Mouse (Mus musculus) kidney, adult 2 months (tissue): Measurements from ENCODE around the gene Gsk3a.

Source experiments
- CTCF ChIP-seq: fragments of 200-500 bp; conservative IDR thresholded peaks from 2 replicates; pipeline ENCODE4 v1.5.1; 2011; ENCODE audit warnings: low read depth, mild to moderate bottlenecking, control low read depth, low read length, moderate library complexity, mixed read lengths; ENCODE audit not compliant: insufficient read depth, insufficient read length
- POLR2A ChIP-seq: fragments of 200-500 bp; IDR thresholded peaks from one replicate; pipeline ENCODE4 v1.6.1; 2011; ENCODE audit warnings: low read depth, low read length, control low read depth

GRCm38 (mm10) chr7:25244562-25245369, 7.1 kb upstream of the Gsk3a start:
- no peak for TF ChIP-seq POLR2A
- TF ChIP-seq CTCF: no peak
